Mouse (Mus musculus) midbrain, embryonic 13.5 days (tissue): Measurements from ENCODE around the gene Thsd4. TPM values are rescaled to one million over a fixed set of nuclear protein-coding genes. Genes with fewer than 3 reads are reported as not detected.

Experiments
- ATAC-seq: fragments of 200-750 bp; cut with Nextera tagmentation; 2 replicates; pipeline ENCODE4 v1.8.0; 2017; ENCODE audit warnings: mild to moderate bottlenecking, moderate TSS enrichment, moderate library complexity
- H3K27ac ChIP-seq: fragments of 300-500 bp; sonication (generic); 2 replicates; pipeline ENCODE4 v1.5.1; 2015; ENCODE audit warnings: inconsistent platforms, mild to moderate bottlenecking, moderate library complexity
- H3K27me3 ChIP-seq: fragments of 300-500 bp; sonication (generic); 2 replicates; pipeline ENCODE4 v1.6.1; 2015; ENCODE audit warnings: mild to moderate bottlenecking, inconsistent platforms
- H3K36me3 ChIP-seq: fragments of 300-500 bp; sonication (generic); 2 replicates; pipeline ENCODE4 v1.6.1; 2015; ENCODE audit warnings: mild to moderate bottlenecking, inconsistent platforms
- H3K4me1 ChIP-seq: fragments of 300-500 bp; sonication (generic); replicated peaks from 2 replicates; pipeline ENCODE4 v1.6.1; 2015; ENCODE audit warnings: inconsistent platforms
- H3K4me2 ChIP-seq: fragments of 300-500 bp; sonication (generic); replicated peaks from 2 replicates; pipeline ENCODE4 v1.6.1; 2015; ENCODE audit warnings: moderate library complexity, mild to moderate bottlenecking, inconsistent platforms
- H3K4me3 ChIP-seq: fragments of 300-500 bp; sonication (generic); replicated peaks from 2 replicates; pipeline ENCODE4 v1.5.1; 2015; ENCODE audit warnings: mild to moderate bottlenecking, inconsistent platforms
- H3K9ac ChIP-seq: fragments of 300-500 bp; sonication (generic); replicated peaks from 2 replicates; pipeline ENCODE4 v1.6.1; 2015; ENCODE audit warnings: mild to moderate bottlenecking, inconsistent platforms
- H3K9me3 ChIP-seq: fragments of 300-500 bp; sonication (generic); 2 replicates; pipeline ENCODE4 v1.6.1; 2016; ENCODE audit warnings: mild to moderate bottlenecking, inconsistent platforms
- WGBS: fragments of 180-500 bp; shearing (Covaris S2); methylation state at CpG from one replicate; pipeline ENCODE4 v1.1.7; 2015; 5-methylcytosine and 5-hydroxymethylcytosine counted together
- polyA plus RNA-seq: library from polyadenylated mRNA; unstranded; fragments of >200 nt; fragmentation: Nextera tagmentation; extraction: Ambion mirVana; gene quantifications from 2 replicates; pipeline ENCODE4 v1.2.1, GENCODE M21; 2015

The Thsd4 gene
- polyA plus RNA-seq, 1 experiment from 2014 or later: 8.0 TPM

DNA sequence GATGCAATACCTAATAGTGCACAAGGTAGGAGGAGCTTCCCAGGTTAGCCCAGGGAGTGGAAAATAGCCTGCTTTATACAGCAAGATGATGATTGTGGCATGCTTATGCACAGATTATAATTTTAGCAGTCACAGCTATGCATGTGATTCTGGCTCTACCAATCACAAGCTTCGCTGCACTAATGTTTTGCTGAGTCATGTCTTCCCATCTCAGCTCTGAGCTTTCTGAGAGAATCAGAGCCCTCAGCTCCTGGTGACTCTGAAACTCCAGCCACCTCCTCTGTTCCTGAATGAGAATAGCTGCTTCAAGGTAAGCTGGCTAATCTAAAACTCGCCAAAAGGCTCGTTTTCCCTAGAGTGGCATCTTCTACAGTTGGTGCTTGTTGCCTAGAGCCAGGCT is 591.6 kb downstream of the Thsd4 start:
- Histone ChIP-seq H3K9ac (no peak overlapping the region), H3K27ac (no peak overlapping the region), H3K9me3 (peaks cover 2% of the 10 kb centered on the region; the same call in 1 of the 2 replicates), H3K4me3 (no peak overlapping the region), H3K4me1 (no peaks in the 10 kb centered on the region), H3K36me3 (peaks cover 21% of the 10 kb centered on the region), H3K4me2 (no peak overlapping the region), H3K27me3 (no peaks in the 10 kb centered on the region)
- ATAC-seq: no peak
- 82% methylated on average over 3 of the region's 3 CpGs for WGBS

Other genes with a start within 250 kb of the Thsd4 start
- gene Lrrc49, start 166.1 kb upstream of the Thsd4 start, polyA plus RNA-seq: 79.2 and 83.6 TPM in 2 replicates
- gene Larp6, start 190.9 kb upstream of the Thsd4 start, polyA plus RNA-seq: 6.5 and 7.7 TPM in 2 replicates